Mouse (Mus musculus): ENCODE results near the gene Pigz. TPM values are rescaled to one million over a fixed set of nuclear protein-coding genes. Genes with fewer than 3 reads are reported as not detected.

Gene Pigz
- total RNA-seq, 1 experiment from 2014 or later: not detected

Small RNAs within 50 kb of the gene (microRNA-seq; reads per million reads assigned to microRNA genes)
- gene Gm26269: 0 reads per million in 2 experiments

Other genes starting within 250 kb of the Pigz start
- not detected in 2 replicates for gene Meltf, start 55.0 kb upstream of the Pigz start, total RNA-seq (2021)
- 38.6 and 41.3 TPM in 2 replicates for gene 0610012G03Rik, start 14.6 kb downstream of the Pigz start, total RNA-seq (2021)
- gene Ncbp2, start 14.7 kb downstream of the Pigz start, total RNA-seq (2021): 58.4 and 69.3 TPM in 2 replicates
- 23.2 and 24.0 TPM in 2 replicates for gene Senp5, start 69.4 kb downstream of the Pigz start, total RNA-seq (2021)
- 57.0 and 59.5 TPM in 2 replicates for gene Pak2, start 145.5 kb downstream of the Pigz start, total RNA-seq (2021)
- gene Pigx, start 165.9 kb downstream of the Pigz start, total RNA-seq (2021): 29.8 and 33.6 TPM in 2 replicates
- 13.5 and 15.7 TPM in 2 replicates for gene Cep19, start 165.9 kb downstream of the Pigz start, total RNA-seq (2021)
- 6.1 and 8.9 TPM in 2 replicates for gene Nrros, start 231.7 kb downstream of the Pigz start, total RNA-seq (2021)
- gene Bex6, start 246.0 kb downstream of the Pigz start, total RNA-seq (2021): not detected in 2 replicates

All from adrenal gland, postnatal 25 days (tissue).